Mouse (Mus musculus) kidney, adult 18-20 months (tissue): ENCODE results near the gene Apool.

Experiments used
- DNase-seq: peaks from one replicate; pipeline ENCODE4 v3.0.0; 2021

Gene Apool

DNA sequence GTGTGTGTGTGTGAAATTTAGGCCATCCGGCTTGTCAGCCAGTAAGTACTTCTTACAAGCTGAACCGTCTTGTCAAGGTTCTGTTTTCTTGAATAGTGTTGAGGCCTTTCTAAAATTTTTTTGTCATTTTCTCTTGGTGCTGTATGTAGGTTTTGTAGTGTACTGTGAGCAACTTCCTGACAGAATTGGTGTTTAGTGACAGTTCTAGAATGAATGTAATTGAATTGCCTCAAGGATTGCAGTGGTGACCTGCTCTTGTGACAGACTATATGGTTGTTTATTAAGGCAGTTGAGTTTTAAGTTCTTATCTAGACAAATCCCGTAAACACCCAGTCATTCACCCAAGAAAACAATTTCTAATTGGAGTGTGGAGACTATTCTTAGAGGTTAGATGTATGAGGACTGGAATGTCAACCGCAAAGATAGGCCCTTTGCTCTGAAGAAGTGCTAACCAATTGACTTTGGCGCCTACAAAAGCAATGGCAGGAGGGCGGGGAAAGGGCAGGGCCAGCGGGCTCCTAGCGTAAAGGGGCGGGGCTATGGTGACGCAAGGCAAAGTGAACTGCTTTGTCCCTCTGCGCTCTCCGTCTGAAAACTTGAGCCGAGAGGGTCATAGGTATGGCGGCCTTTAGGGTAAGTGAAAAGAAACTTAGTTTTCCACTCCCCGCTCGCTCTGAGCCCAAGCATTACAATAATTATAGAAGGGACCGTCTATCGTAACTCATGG is at the start of gene Apool:
Gene Apool, plus strand, starts transcription at position 531 of the 727 bp plus-strand sequence.
- DNase-seq = peak; percentile 88

DNA sequence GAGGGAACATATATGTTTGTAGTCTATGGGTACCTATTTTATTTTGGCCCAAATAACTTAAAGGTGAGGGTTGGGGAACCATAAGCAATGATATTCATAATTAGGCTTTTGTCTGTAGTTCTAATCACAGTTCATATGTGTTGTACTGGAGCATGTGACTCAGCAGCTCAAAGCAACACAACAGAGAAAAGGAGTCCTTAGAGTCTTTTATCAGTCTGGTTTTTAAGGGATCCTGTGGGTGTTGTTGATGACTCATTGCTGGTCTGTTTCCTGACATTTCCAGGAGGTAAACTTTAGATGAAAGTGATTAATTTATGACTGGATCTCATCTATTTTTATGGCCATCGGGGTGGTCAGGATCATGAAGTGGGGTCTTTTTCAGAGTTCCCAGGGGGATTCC is 37.6 kb upstream of the Apool start:
- DNase-seq = no peak

DNA sequence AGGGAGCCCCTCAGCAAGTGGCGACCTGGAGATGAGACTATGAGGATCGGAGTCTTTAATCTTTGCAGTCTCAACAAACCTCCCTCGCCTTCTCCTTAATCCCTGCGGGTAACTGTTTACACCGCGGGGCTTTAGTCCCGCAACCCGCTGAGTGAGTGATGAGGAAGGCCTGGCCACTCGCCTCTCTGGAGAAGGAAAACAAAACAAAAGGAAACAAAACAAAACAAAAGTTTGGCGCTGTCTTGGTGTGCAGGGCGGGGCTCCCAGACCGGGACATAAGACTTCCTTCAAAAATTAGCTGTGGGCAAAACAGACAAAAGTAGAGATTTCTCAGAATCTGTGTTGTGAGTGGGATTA is 375 bp downstream of the Apool start:
- no peak for DNase-seq

DNA sequence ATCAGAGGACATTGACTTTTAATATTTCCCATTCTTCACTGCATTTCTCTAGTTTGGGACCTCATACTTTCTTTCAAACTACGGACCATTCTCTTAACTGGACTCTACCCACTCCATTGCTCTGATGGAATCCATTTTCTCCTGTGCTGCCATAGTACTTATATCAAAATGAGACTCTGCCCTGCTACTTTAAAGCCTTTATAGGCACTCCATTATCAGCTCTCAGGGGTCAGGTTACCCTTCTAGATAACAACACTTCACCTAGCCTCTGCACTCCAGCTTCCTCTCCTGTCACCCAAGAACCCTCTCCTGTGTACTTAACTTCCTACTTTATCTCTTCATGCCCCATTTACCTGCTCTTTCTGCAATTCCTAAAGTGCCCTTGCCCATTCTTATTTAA is 960 bp downstream of the Apool start:
- no peak for DNase-seq

DNA sequence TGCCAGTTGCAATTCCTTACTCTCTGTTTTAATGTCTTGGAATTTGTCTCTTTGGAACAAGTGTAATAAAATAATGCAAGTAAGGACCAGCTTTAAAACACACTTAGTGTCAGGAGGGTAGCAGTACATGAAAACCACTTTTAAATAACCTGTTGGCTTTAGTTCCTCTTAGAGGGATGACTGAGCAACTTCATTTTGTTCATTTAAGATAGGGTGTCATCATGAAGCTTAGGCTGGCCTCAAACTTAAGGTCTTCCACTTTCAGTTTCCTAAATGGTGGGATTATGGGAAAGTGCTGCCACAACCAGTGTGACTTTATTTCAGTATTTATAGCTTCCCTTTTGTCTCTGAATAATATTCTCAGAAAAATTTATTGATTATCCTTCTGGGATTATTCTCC is 9.1 kb downstream of the Apool start:
- no peak for DNase-seq

DNA sequence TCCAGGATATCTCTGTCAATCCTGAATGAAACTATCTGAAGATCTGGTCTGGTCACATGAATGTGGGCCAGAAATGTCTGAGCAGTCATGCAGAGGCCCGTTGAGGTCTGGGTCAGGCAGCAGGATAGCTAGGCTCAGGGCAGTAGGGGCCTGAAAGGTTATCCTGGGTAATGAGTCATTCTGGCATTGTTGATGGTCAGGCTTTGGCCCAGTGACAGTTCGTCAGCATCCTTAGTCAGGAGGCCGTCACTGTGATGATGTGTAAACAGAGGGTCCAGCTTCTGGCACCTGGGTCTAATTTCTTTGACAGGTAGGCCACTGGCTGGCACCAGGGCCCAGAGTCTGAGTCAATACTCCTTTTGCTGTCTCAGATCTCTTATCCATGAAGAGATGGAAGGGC is 28.4 kb downstream of the Apool start:
- no peak for DNase-seq

DNA sequence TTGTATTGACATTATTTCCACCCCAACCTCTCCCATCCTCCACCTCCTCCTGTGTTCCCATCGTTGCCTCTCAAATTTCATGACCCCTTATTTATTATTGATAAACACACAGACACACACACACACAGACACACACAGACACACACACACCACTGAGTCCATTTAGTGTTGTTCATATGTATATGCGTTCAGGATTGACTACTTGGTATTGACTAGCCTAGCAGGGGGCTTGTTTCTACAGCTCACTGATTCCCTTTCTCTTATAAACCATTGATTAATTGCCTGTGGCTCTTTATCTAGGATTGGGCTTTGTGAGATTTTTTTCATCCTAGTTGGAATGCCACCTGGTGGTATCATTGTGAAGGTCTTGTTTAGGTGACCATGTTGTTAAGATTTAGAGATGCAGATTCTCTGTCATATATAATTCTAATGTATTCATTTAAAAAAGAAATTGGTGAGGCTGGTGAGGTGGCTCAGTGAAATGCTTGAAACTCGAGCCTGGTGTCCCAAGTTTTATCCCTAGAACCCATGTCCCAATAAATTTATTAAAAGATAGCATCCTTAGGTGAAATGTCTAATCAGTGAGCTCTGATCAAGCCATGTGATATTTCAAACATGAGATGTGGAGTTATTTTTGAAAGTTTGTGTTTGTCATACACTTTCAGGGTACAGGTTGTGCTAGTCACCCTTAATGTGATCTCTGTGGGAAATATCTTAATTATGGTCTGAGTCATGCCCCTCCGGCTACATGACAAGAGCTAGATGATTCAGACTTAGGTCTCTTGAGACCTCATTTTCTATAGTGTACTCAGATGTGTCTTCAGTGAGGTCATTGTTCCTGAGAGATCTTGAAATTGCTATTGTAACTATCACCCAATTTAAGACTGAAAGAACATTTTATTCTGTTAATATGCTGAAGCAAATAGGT is 36.6 kb downstream of the Apool start:
- no peak for DNase-seq

DNA sequence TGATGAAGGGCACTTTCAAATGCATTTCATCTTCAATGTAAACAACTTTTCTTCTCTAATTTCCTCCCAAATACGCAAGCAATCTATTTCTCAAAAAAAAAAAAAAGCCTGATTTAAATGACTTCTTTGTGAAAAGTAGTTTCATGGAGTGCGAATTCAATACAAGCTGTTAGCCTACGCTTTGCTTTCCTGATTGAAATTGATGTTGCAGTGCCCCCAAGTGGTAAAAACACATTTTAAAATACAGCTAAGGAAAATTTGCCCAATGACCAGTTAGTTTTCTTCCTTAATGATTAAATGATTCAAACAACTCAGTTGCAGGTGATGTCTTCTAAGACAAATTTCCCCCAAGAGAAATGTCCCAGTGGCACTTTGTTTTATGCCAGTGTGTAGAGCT is 37.3 kb downstream of the Apool start:
- no peak for DNase-seq

DNA sequence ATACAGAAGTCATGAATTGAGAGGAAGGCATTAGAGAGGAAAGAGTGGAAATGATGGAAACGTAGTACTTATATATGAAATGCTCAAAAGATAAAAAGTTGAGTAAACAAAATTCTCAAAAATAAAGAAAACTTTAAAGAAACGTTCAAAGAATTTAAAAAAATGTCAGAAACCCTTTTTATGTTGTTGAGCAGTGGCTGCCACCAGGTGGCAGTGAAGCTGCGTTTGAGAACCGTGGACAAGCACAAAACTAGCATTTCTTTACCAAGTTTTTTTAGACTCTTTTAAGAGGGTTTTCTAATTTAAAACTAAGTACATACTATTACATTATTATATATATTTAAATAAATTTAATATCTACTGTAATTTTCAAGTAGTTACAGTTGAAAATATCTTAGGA is 57.3 kb downstream of the Apool start:
- DNase-seq = no peak

DNA sequence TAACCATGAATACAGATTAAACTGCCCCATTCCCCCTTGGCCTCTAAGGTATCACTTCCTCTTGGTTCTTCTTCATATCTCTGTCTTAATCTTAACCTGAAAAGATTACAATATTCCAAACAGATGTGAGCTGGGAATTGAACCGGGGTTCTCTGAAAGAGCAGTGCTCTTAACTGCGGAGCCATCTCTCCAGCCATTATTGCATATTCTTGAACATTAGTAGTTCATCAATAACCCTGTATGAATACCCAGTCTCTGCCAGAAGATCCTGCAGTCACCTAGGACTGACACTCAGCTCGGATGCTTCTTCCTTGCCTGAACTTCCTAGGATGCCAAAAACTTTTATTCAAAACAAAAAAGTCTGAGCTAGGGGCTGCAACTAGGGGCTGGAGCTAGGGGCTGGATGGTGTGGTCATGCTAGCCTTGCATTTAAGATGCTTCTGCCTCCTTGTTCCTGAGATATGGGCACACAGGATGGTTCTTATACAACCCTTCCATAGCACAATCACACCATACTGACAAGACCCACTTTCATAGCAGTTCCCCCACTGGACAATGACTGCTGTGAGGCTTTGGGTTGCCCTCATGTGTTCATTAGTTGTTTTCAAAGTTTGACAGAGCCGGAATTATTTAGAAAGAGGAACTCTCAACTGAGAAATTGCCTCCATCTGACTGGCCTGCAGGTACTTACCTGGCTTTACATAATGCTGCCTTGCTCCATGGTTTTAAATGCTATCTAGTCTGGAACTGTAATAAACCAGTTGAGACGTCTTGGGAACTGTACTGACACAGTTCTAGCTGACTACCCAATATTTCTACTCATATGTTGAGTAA is 59.7 kb downstream of the Apool start:
- peak; percentile 28 for DNase-seq

DNA sequence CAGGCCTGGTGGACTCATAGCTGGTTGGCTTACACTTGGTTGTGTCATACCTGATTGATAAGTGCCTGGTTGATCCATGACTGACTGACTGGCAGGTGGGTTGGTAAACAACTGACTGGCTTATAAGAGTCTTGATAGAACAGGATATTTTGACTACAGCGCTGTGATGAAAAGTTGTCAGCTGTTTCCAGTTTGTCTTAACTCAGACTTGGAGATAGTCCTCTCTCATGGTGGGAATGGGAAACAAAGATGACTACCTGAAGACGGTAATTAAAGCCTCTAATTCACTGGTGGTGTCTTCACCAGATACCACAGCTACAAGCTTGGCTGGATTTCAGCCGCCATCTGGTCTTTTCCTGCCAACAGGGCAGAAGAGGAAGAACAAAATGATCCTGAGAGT is 95.5 kb downstream of the Apool start, which contains the start of gene Satl1:
Gene Satl1, minus strand, starts transcription at position 101 of the 400 bp plus-strand sequence.
- DNase-seq = no peak

DNA sequence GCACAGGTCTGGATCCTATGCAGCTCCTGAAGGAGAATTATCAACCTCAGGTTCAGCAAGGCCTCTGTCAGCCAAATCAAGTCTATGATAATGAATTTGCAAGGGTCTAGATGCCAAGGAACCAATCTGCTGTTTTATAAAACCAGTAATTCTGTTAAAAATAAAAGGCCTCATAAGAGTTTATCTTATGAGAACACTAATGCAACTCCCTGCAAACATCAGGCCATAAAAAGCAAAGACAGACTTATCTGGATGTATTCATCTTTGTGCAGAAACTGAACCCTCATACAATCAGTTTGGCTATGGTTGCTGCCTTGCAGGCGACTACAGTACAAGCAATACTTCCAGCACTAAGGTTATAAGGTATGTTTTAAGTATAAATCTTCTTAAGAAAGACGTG is 101.2 kb downstream of the Apool start:
- no peak for DNase-seq
